Mouse (Mus musculus) retina, postnatal 1 day (tissue): ENCODE measurements around the gene Usp34.
"Not testable (repeated sequence)": the region's sequence is repeated elsewhere in the genome, so short reads cannot be mapped to it uniquely, and the experiment has no call there.

Experiments
- DNase-seq: peaks from one replicate; pipeline ENCODE4 v3.0.0-alpha.2; 2012

Gene Usp34

GRCm38 (mm10) chr11:23504801-23505200 is 198.1 kb downstream of the Usp34 start:
- DNase-seq: not testable (repeated sequence)

- DNase-seq: not testable (repeated sequence)
Observed at GRCm38 (mm10) chr11:23514785-23515184, 208.1 kb downstream of the Usp34 start.

GRCm38 (mm10) chr11:23515315-23515714 is 208.6 kb downstream of the Usp34 start:
- no peak for DNase-seq

GRCm38 (mm10) chr11:23518981-23519380 is 212.3 kb downstream of the Usp34 start:
- no peak for DNase-seq

GRCm38 (mm10) chr11:23520473-23521205 is 213.9 kb downstream of the Usp34 start, which contains the start of gene 1700093K21Rik:
Gene 1700093K21Rik, minus strand, starts transcription at chr11:23521155.
- no peak for DNase-seq

GRCm38 (mm10) chr11:23537446-23537845 is 230.8 kb downstream of the Usp34 start:
- no peak for DNase-seq
